14 mouse cellular contexts compared by ENCODE assay signal in genomic region chrX:161370927-161371326, GRCm38 (mm10).
DNase-seq lines count a peak whose midpoint lies in the region; ATAC-seq and TF ChIP-seq lines count a peak whose summit lies in the region.
"Had no signal": no experiment of that assay in that cellular context is flagged by ENCODE, and none has a peak within 500 bp of the region (broad histone marks: within the 10 kb centered on the region; RNA-seq: fewer than 3 reads in every experiment).

No protein-coding gene starts in this region.

- no peaks in the 10 kb centered on the region for H3K4me1 ChIP-seq in hindbrain, postnatal 0 days (ENCODE audit: insufficient read depth, low read length)
- no peaks in the 10 kb centered on the region for H3K4me1 ChIP-seq in hindbrain, embryonic 12.5 days
- no peaks in the 10 kb centered on the region for H3K4me1 ChIP-seq in midbrain, postnatal 0 days (ENCODE audit: insufficient read depth, low read length)
- H3K4me1 ChIP-seq in midbrain, embryonic 16.5 days (ENCODE audit: control insufficient read depth, insufficient read depth, low read length), result no peaks in the 10 kb centered on the region
- H3K4me1 ChIP-seq: forebrain, embryonic 10.5 days; heart, embryonic 10.5 days; neural tube, embryonic 12.5 days had no signal

- peak; percentile 57 for TF ChIP-seq CTCF in hindbrain, postnatal 0 days (IDR thresholded peaks at IDR 0.05; ENCODE audit: low read depth)
- TF ChIP-seq CTCF in midbrain, postnatal 0 days (IDR thresholded peaks at IDR 0.05), result peak; percentile 54

- H3K9me3 ChIP-seq in hindbrain, postnatal 0 days (ENCODE audit: low read length), result no peaks in the 10 kb centered on the region
- no peaks in the 10 kb centered on the region for H3K9me3 ChIP-seq in hindbrain, embryonic 12.5 days (replicated peaks)
- H3K9me3 ChIP-seq in midbrain, postnatal 0 days (ENCODE audit: low read length), result no peaks in the 10 kb centered on the region
- no peaks in the 10 kb centered on the region for H3K9me3 ChIP-seq in midbrain, embryonic 16.5 days (replicated peaks; ENCODE audit: control insufficient read depth, low read length, poor library complexity, severe bottlenecking)
- H3K9me3 ChIP-seq: forebrain, embryonic 10.5 days; heart, embryonic 10.5 days; neural tube, embryonic 12.5 days had no signal

- no peak overlapping the region for H3K4me3 ChIP-seq in hindbrain, postnatal 0 days (ENCODE audit: low read length)
- no peak overlapping the region for H3K4me3 ChIP-seq in hindbrain, embryonic 12.5 days
- no peak overlapping the region for H3K4me3 ChIP-seq in midbrain, postnatal 0 days (ENCODE audit: low read depth, low read length)
- no peak overlapping the region for H3K4me3 ChIP-seq in midbrain, embryonic 16.5 days (ENCODE audit: low read depth, low read length)
- H3K4me3 ChIP-seq: forebrain, embryonic 10.5 days; heart, embryonic 10.5 days; neural tube, embryonic 12.5 days had no signal

- 50% methylated on average over 11 of the region's 11 CpGs for WGBS in hindbrain, postnatal 0 days
- WGBS in hindbrain, embryonic 12.5 days, result 38% methylated on average over 11 of the region's 11 CpGs
- WGBS in midbrain, postnatal 0 days, result 47% methylated on average over 11 of the region's 11 CpGs
- 44% methylated on average over 11 of the region's 11 CpGs for WGBS in midbrain, embryonic 16.5 days

- H3K9ac ChIP-seq in hindbrain, postnatal 0 days (replicated peaks; ENCODE audit: low read length), result no peak overlapping the region
- no peak overlapping the region for H3K9ac ChIP-seq in hindbrain, embryonic 12.5 days
- no peak overlapping the region for H3K9ac ChIP-seq in midbrain, postnatal 0 days (replicated peaks; ENCODE audit: low read length, poor library complexity, severe bottlenecking)
- no peak overlapping the region for H3K9ac ChIP-seq in midbrain, embryonic 16.5 days (ENCODE audit: low read depth, low read length)
- H3K9ac ChIP-seq: neural tube, embryonic 12.5 days had no signal

- ATAC-seq in hindbrain, postnatal 0 days, result no peak
- ATAC-seq in hindbrain, embryonic 12.5 days (ENCODE audit: low FRiP score), result no peak
- ATAC-seq in midbrain, postnatal 0 days (ENCODE audit: low FRiP score), result no peak
- no peak for ATAC-seq in midbrain, embryonic 16.5 days

- H3K27ac ChIP-seq in hindbrain, postnatal 0 days, result no peak overlapping the region
- no peak overlapping the region for H3K27ac ChIP-seq in hindbrain, embryonic 12.5 days
- no peak overlapping the region for H3K27ac ChIP-seq in midbrain, postnatal 0 days (ENCODE audit: low read depth, low read length)
- H3K27ac ChIP-seq in midbrain, embryonic 16.5 days (ENCODE audit: low read length), result no peak overlapping the region
- H3K27ac ChIP-seq: forebrain, embryonic 10.5 days; heart, embryonic 10.5 days; neural tube, embryonic 12.5 days had no signal

- H3K27me3 ChIP-seq in hindbrain, postnatal 0 days (ENCODE audit: insufficient read depth, low read length), result no peaks in the 10 kb centered on the region; the same call in 1 of the 2 replicates
- H3K27me3 ChIP-seq in hindbrain, embryonic 12.5 days, result 0 out of 2 replicates have a peak, but pooled peaks cover 14% of the 10 kb centered on the region
- H3K27me3 ChIP-seq in midbrain, postnatal 0 days (ENCODE audit: insufficient read depth, low read length), result peaks cover 15% of the 10 kb centered on the region
- H3K27me3 ChIP-seq in midbrain, embryonic 16.5 days (ENCODE audit: control insufficient read depth, insufficient read depth, low read depth, low read length), result no peaks in the 10 kb centered on the region; the same call in 1 of the 2 replicates
- H3K27me3 ChIP-seq: neural tube, embryonic 12.5 days had no signal

- H3K36me3 ChIP-seq in hindbrain, postnatal 0 days (ENCODE audit: insufficient read depth, low read length), result no peaks in the 10 kb centered on the region
- H3K36me3 ChIP-seq in hindbrain, embryonic 12.5 days, result no peaks in the 10 kb centered on the region
- H3K36me3 ChIP-seq in midbrain, postnatal 0 days (ENCODE audit: insufficient read depth, low read length), result no peaks in the 10 kb centered on the region
- no peaks in the 10 kb centered on the region for H3K36me3 ChIP-seq in midbrain, embryonic 16.5 days (ENCODE audit: control insufficient read depth, insufficient read depth, low read length)
- H3K36me3 ChIP-seq: forebrain, embryonic 10.5 days; heart, embryonic 10.5 days; neural tube, embryonic 12.5 days had no signal

- no peak overlapping the region for H3K4me2 ChIP-seq in hindbrain, postnatal 0 days (ENCODE audit: low read depth, low read length)
- no peak overlapping the region for H3K4me2 ChIP-seq in hindbrain, embryonic 12.5 days (replicated peaks)
- H3K4me2 ChIP-seq in midbrain, postnatal 0 days (ENCODE audit: low read depth, low read length, poor library complexity, severe bottlenecking), result no peak overlapping the region
- no peak overlapping the region for H3K4me2 ChIP-seq in midbrain, embryonic 16.5 days (ENCODE audit: low read length)
- H3K4me2 ChIP-seq: neural tube, embryonic 12.5 days had no signal

- DNase-seq in hindbrain, postnatal 0 days (ENCODE audit: low spot score), result peak; percentile 42
- DNase-seq in midbrain, postnatal 0 days (ENCODE audit: low spot score), result peak; percentile 35
- peak; percentile 12 for DNase-seq in c-Kit-positive CD71-positive TER-119-positive erythroid progenitor cells, embryonic 14.5 days (ENCODE audit: low spot score)
- no peak for DNase-seq in urinary bladder, postnatal 36 days (ENCODE audit: low spot score in 2 of 2)
- no peak for DNase-seq in spleen, postnatal 14 days (ENCODE audit: low spot score in 2 of 2)
- DNase-seq: cerebellum, adult 11-12 months; kidney, adult 11 months; lung, postnatal 36 days; right cerebral cortex, postnatal 14 days had no signal

Comparison
In these comparisons a context has a peak if more than half of its experiments do, and no peak if none do; other contexts are left out.
1. DNase-seq: peak in hindbrain, postnatal 0 days (single experiment), midbrain, postnatal 0 days (single experiment) and c-Kit-positive CD71-positive TER-119-positive erythroid progenitor cells, embryonic 14.5 days (single experiment); none in urinary bladder, postnatal 36 days (0 of 2) and spleen, postnatal 14 days (0 of 2).